Mouse (Mus musculus): ENCODE measurements at regions not wholly inside any gene's neighbourhood (a gene's known extent, or its start where the extent isn't known, plus 50 kb on each side); places are given as distances from the start of the nearest gene placed in this dataset.

- 64% methylated on average over 3 of the region's 3 CpGs for WGBS (ENCODE audit: insufficient replicate concordance)
- no peaks in the 10 kb centered on the region for H3K36me3 ChIP-seq
- H3K9ac ChIP-seq: no peak overlapping the region
- no peaks in the 10 kb centered on the region for H3K27me3 ChIP-seq (replicated peaks)
- H3K9me3 ChIP-seq (replicated peaks): no peaks in the 10 kb centered on the region
- no peak overlapping the region for H3K27ac ChIP-seq
- no peak for ATAC-seq
- H3K4me1 ChIP-seq: no peaks in the 10 kb centered on the region
- H3K4me2 ChIP-seq: no peak overlapping the region
- H3K4me3 ChIP-seq: no peak overlapping the region
Observed at GRCm38 (mm10) chr10:92248648-92249047, 473.6 kb downstream of the Nedd1 start.

GRCm38 (mm10) chr10:92247449-92247805 lies 474.8 kb downstream of the Nedd1 start:
- WGBS (ENCODE audit: insufficient replicate concordance): 54% methylated on average over 5 of the region's 5 CpGs
- Histone ChIP-seq H3K4me1 (no peaks in the 10 kb centered on the region), H3K9ac (no peak overlapping the region), H3K36me3 (no peaks in the 10 kb centered on the region), H3K4me2 (no peak overlapping the region), H3K27me3 (replicated peaks) (no peaks in the 10 kb centered on the region), H3K9me3 (replicated peaks) (no peaks in the 10 kb centered on the region), H3K4me3 (no peak overlapping the region), H3K27ac (no peak overlapping the region)
- no peak for ATAC-seq

- Histone ChIP-seq H3K4me1 (no peaks in the 10 kb centered on the region), H3K9ac (no peak overlapping the region), H3K4me2 (no peak overlapping the region), H3K36me3 (no peaks in the 10 kb centered on the region), H3K27me3 (replicated peaks) (no peaks in the 10 kb centered on the region), H3K4me3 (no peak overlapping the region), H3K9me3 (replicated peaks) (no peaks in the 10 kb centered on the region), H3K27ac (no peak overlapping the region)
- WGBS (ENCODE audit: insufficient replicate concordance): 43% methylated on average over 7 of the region's 7 CpGs
- ATAC-seq: no peak
Observed at GRCm38 (mm10) chr10:92246785-92247448, 475.3 kb downstream of the Nedd1 start.

GRCm38 (mm10) chr10:92242714-92243440 lies 479.3 kb downstream of the Nedd1 start:
- no peak overlapping the region for H3K9ac ChIP-seq
- no peak overlapping the region for H3K27ac ChIP-seq
- H3K4me2 ChIP-seq: no peak overlapping the region
- no peak overlapping the region for H3K4me3 ChIP-seq
- no peaks in the 10 kb centered on the region for H3K4me1 ChIP-seq
- no peak for ATAC-seq
- no peaks in the 10 kb centered on the region for H3K27me3 ChIP-seq (replicated peaks)
- H3K36me3 ChIP-seq: no peaks in the 10 kb centered on the region
- no peaks in the 10 kb centered on the region for H3K9me3 ChIP-seq (replicated peaks)
- 69% methylated on average over 11 of the region's 11 CpGs for WGBS (ENCODE audit: insufficient replicate concordance)

- no peak overlapping the region for H3K9ac ChIP-seq
- H3K9me3 ChIP-seq (replicated peaks): no peaks in the 10 kb centered on the region
- H3K4me2 ChIP-seq: no peak overlapping the region
- no peak overlapping the region for H3K4me3 ChIP-seq
- ATAC-seq: no peak
- H3K36me3 ChIP-seq: no peaks in the 10 kb centered on the region
- no peak overlapping the region for H3K27ac ChIP-seq
- no peaks in the 10 kb centered on the region for H3K4me1 ChIP-seq
- 59% methylated on average over 5 of the region's 5 CpGs for WGBS (ENCODE audit: insufficient replicate concordance)
- no peaks in the 10 kb centered on the region for H3K27me3 ChIP-seq (replicated peaks)
Observed at GRCm38 (mm10) chr10:92237881-92238280, 484.3 kb downstream of the Nedd1 start.

- Histone ChIP-seq H3K4me2 (no peak overlapping the region), H3K9ac (no peak overlapping the region), H3K4me3 (no peak overlapping the region), H3K36me3 (no peaks in the 10 kb centered on the region), H3K9me3 (replicated peaks) (no peaks in the 10 kb centered on the region), H3K27me3 (replicated peaks) (no peaks in the 10 kb centered on the region), H3K4me1 (no peaks in the 10 kb centered on the region), H3K27ac (no peak overlapping the region)
- 57% methylated on average over 2 of the region's 2 CpGs for WGBS (ENCODE audit: insufficient replicate concordance)
- no peak for ATAC-seq
Observed at GRCm38 (mm10) chr10:92232081-92232480, 490.1 kb downstream of the Nedd1 start.

GRCm38 (mm10) chr10:92225818-92226217 lies 496.4 kb downstream of the Nedd1 start:
- WGBS (ENCODE audit: insufficient replicate concordance): 66% methylated on average over 4 of the region's 4 CpGs
- Histone ChIP-seq H3K36me3 (no peaks in the 10 kb centered on the region), H3K27me3 (replicated peaks) (no peaks in the 10 kb centered on the region), H3K4me3 (no peak overlapping the region), H3K4me1 (no peaks in the 10 kb centered on the region), H3K4me2 (no peak overlapping the region), H3K9me3 (replicated peaks) (no peaks in the 10 kb centered on the region), H3K27ac (no peak overlapping the region), H3K9ac (no peak overlapping the region)
- ATAC-seq: no peak

GRCm38 (mm10) chr10:92225071-92225470 lies 497.1 kb downstream of the Nedd1 start:
- no peaks in the 10 kb centered on the region for H3K9me3 ChIP-seq (replicated peaks)
- no peaks in the 10 kb centered on the region for H3K36me3 ChIP-seq
- no peaks in the 10 kb centered on the region for H3K27me3 ChIP-seq (replicated peaks)
- H3K9ac ChIP-seq: no peak overlapping the region
- H3K27ac ChIP-seq: no peak overlapping the region
- no peak for ATAC-seq
- no peak overlapping the region for H3K4me3 ChIP-seq
- 73% methylated on average over 7 of the region's 7 CpGs for WGBS (ENCODE audit: insufficient replicate concordance)
- H3K4me2 ChIP-seq: no peak overlapping the region
- H3K4me1 ChIP-seq: no peaks in the 10 kb centered on the region

- H3K27me3 ChIP-seq (replicated peaks): no peaks in the 10 kb centered on the region
- no peaks in the 10 kb centered on the region for H3K9me3 ChIP-seq (replicated peaks)
- WGBS (ENCODE audit: insufficient replicate concordance): 59% methylated on average over 3 of the region's 3 CpGs
- no peak overlapping the region for H3K27ac ChIP-seq
- ATAC-seq: no peak
- no peak overlapping the region for H3K9ac ChIP-seq
- H3K4me2 ChIP-seq: no peak overlapping the region
- H3K4me1 ChIP-seq: no peaks in the 10 kb centered on the region
- H3K4me3 ChIP-seq: no peak overlapping the region
- no peaks in the 10 kb centered on the region for H3K36me3 ChIP-seq
Observed at GRCm38 (mm10) chr10:92219310-92219709, 502.9 kb downstream of the Nedd1 start.

- no peaks in the 10 kb centered on the region for H3K36me3 ChIP-seq
- H3K4me1 ChIP-seq: no peaks in the 10 kb centered on the region
- no peak overlapping the region for H3K4me3 ChIP-seq
- WGBS (ENCODE audit: insufficient replicate concordance): 71% methylated on average over 8 of the region's 8 CpGs
- ATAC-seq: no peak
- no peak overlapping the region for H3K9ac ChIP-seq
- no peak overlapping the region for H3K27ac ChIP-seq
- H3K9me3 ChIP-seq (replicated peaks): no peaks in the 10 kb centered on the region
- no peak overlapping the region for H3K4me2 ChIP-seq
- H3K27me3 ChIP-seq (replicated peaks): no peaks in the 10 kb centered on the region
Observed at GRCm38 (mm10) chr10:92170856-92171255, 551.4 kb downstream of the Nedd1 start.

- H3K9ac ChIP-seq: no peak overlapping the region
- H3K4me3 ChIP-seq: no peak overlapping the region
- WGBS (ENCODE audit: insufficient replicate concordance): 72% methylated on average over 2 of the region's 2 CpGs
- peaks cover 17% of the 10 kb centered on the region for H3K27me3 ChIP-seq (replicated peaks)
- no peaks in the 10 kb centered on the region for H3K36me3 ChIP-seq
- H3K9me3 ChIP-seq (replicated peaks): no peaks in the 10 kb centered on the region
- no peak overlapping the region for H3K27ac ChIP-seq
- no peak for ATAC-seq
- H3K4me1 ChIP-seq: no peaks in the 10 kb centered on the region
- H3K4me2 ChIP-seq: no peak overlapping the region
Observed at GRCm38 (mm10) chr10:92166057-92166456, 556.2 kb downstream of the Nedd1 start.

- no peak for ATAC-seq
- Histone ChIP-seq H3K4me1 (no peaks in the 10 kb centered on the region), H3K27me3 (replicated peaks) (peaks cover 17% of the 10 kb centered on the region), H3K36me3 (no peaks in the 10 kb centered on the region), H3K9ac (no peak overlapping the region), H3K27ac (no peak overlapping the region), H3K4me3 (no peak overlapping the region), H3K4me2 (no peak overlapping the region), H3K9me3 (replicated peaks) (no peaks in the 10 kb centered on the region)
- 30% methylated on average over 5 of the region's 5 CpGs for WGBS (ENCODE audit: insufficient replicate concordance)
Observed at GRCm38 (mm10) chr10:92164991-92165390, 557.2 kb downstream of the Nedd1 start.

- Histone ChIP-seq H3K9ac (no peak overlapping the region), H3K9me3 (replicated peaks) (no peaks in the 10 kb centered on the region), H3K36me3 (no peaks in the 10 kb centered on the region), H3K4me3 (no peak overlapping the region), H3K27me3 (replicated peaks) (peaks cover 17% of the 10 kb centered on the region), H3K27ac (no peak overlapping the region), H3K4me1 (no peaks in the 10 kb centered on the region), H3K4me2 (no peak overlapping the region)
- WGBS (ENCODE audit: insufficient replicate concordance): 67% methylated on average over 3 of the region's 3 CpGs
- ATAC-seq: no peak
Observed at GRCm38 (mm10) chr10:92164648-92164960, 557.6 kb downstream of the Nedd1 start.

Measured in liver, embryonic 12.5 days (tissue).